In genomic region chr12:109115161-109115560, GRCm38 (mm10) we compare ENCODE assay signal across 24 mouse cellular contexts. TPM values are rescaled to one million over a fixed set of nuclear protein-coding genes. Genes with fewer than 3 reads are reported as not detected.
"Had no signal": no experiment of that assay in that cellular context is flagged by ENCODE, and none has a peak within 500 bp of the region (broad histone marks: within the 10 kb centered on the region; RNA-seq: fewer than 3 reads in every experiment).

No protein-coding gene starts in this region.

- H3K36me3 ChIP-seq: heart, embryonic 12.5 days; hindbrain, embryonic 13.5 days; hindbrain, embryonic 15.5 days; kidney, embryonic 15.5 days; limb, embryonic 13.5 days; limb, embryonic 15.5 days; liver, embryonic 12.5 days had no signal

- H3K4me2 ChIP-seq: heart, embryonic 12.5 days; hindbrain, embryonic 13.5 days; hindbrain, embryonic 15.5 days; kidney, embryonic 15.5 days; limb, embryonic 13.5 days; limb, embryonic 15.5 days had no signal

- H3K4me3 ChIP-seq: heart, embryonic 12.5 days; hindbrain, embryonic 13.5 days; hindbrain, embryonic 15.5 days; kidney, embryonic 15.5 days; left cerebral cortex, adult 2 months; limb, embryonic 13.5 days; limb, embryonic 15.5 days; liver, embryonic 12.5 days had no signal

- H3K9me3 ChIP-seq: heart, embryonic 12.5 days; hindbrain, embryonic 13.5 days; hindbrain, embryonic 15.5 days; kidney, embryonic 15.5 days; limb, embryonic 13.5 days; limb, embryonic 15.5 days; liver, embryonic 12.5 days had no signal

- H3K9ac ChIP-seq: heart, embryonic 12.5 days; hindbrain, embryonic 13.5 days; hindbrain, embryonic 15.5 days; kidney, embryonic 15.5 days; limb, embryonic 13.5 days; limb, embryonic 15.5 days; liver, embryonic 12.5 days had no signal

- DNase-seq: gastrocnemius, postnatal 14 days; gastrocnemius, postnatal 36 days; heart, adult 18-20 months; heart, postnatal 10 days; heart, postnatal 36 days; kidney, adult 11 months; kidney, adult 2 months; kidney, adult 9 months; kidney, postnatal 14 days; kidney, postnatal 36 days; layer of hippocampus, adult 9-11 months; layer of hippocampus, postnatal 36 days had no signal

- H3K4me1 ChIP-seq: liver, embryonic 12.5 days had no signal

- H3K27ac ChIP-seq: hindbrain, embryonic 13.5 days; hindbrain, embryonic 15.5 days; hindbrain, postnatal 0 days; kidney, embryonic 15.5 days; kidney, postnatal 0 days; left cerebral cortex, adult 2 months; limb, embryonic 13.5 days; limb, embryonic 15.5 days; liver, embryonic 12.5 days had no signal

- ATAC-seq: hindbrain, postnatal 0 days; intestine, embryonic 16.5 days; liver, embryonic 12.5 days had no signal

- H3K27me3 ChIP-seq: heart, embryonic 12.5 days; hindbrain, embryonic 13.5 days; hindbrain, embryonic 15.5 days; kidney, embryonic 15.5 days; limb, embryonic 13.5 days; limb, embryonic 15.5 days; liver, embryonic 12.5 days had no signal

RNA-seq across cellular contexts. Expression of gene Begain, which starts 47.1 kb away (rescaled TPM):
- total RNA-seq: liver, adult 2 months had no signal
- polyA plus RNA-seq: liver, adult 2 months had no signal
